ENCODE assay signal across 9 mouse cellular contexts in genomic region chr8:95293891-95294290, GRCm38 (mm10). TPM values are rescaled to one million over a fixed set of nuclear protein-coding genes. Genes with fewer than 3 reads are reported as not detected.
A peak's percentile ranks its signal among the peaks of the same experiment; 100 is the strongest.
DNase-seq lines count a peak whose midpoint lies in the region; ATAC-seq and TF ChIP-seq lines count a peak whose summit lies in the region.
"Had no signal": no experiment of that assay in that cellular context is flagged by ENCODE, and none has a peak within 500 bp of the region (broad histone marks: within the 10 kb centered on the region; RNA-seq: fewer than 3 reads in every experiment).

No protein-coding gene starts in this region.

- H3K9ac ChIP-seq in intestine, embryonic 15.5 days = no peak overlapping the region
- peak overlapping the region; percentile 32; the same call in 1 of the 2 replicates for H3K9ac ChIP-seq in lung, postnatal 0 days (replicated peaks; ENCODE audit: low read depth)
- H3K9ac ChIP-seq in midbrain, embryonic 16.5 days (ENCODE audit: low read depth, low read length) = no peak overlapping the region

- H3K4me2 ChIP-seq in intestine, embryonic 15.5 days (replicated peaks) = peak overlapping the region; percentile 33
- H3K4me2 ChIP-seq in lung, postnatal 0 days (replicated peaks; ENCODE audit: low read depth, low read length) = peak overlapping the region; percentile 53
- no peak overlapping the region for H3K4me2 ChIP-seq in midbrain, embryonic 16.5 days (ENCODE audit: low read length)

- H3K36me3 ChIP-seq in intestine, embryonic 15.5 days = no peaks in the 10 kb centered on the region
- no peaks in the 10 kb centered on the region for H3K36me3 ChIP-seq in lung, postnatal 0 days (ENCODE audit: insufficient read depth, low read length)
- no peaks in the 10 kb centered on the region for H3K36me3 ChIP-seq in midbrain, embryonic 16.5 days (ENCODE audit: control insufficient read depth, insufficient read depth, low read length)

- no peak for TF ChIP-seq EP300 in lung, postnatal 0 days (IDR thresholded peaks at IDR 0.05)

- no peaks in the 10 kb centered on the region for H3K9me3 ChIP-seq in intestine, embryonic 15.5 days
- H3K9me3 ChIP-seq in lung, postnatal 0 days (ENCODE audit: low read length) = no peaks in the 10 kb centered on the region
- no peaks in the 10 kb centered on the region for H3K9me3 ChIP-seq in midbrain, embryonic 16.5 days (replicated peaks; ENCODE audit: control insufficient read depth, low read length, poor library complexity, severe bottlenecking)

- intact Hi-C loops in left cerebral cortex, postnatal 4 days (cut with DNase I) = no loop called here
- intact Hi-C loops in left cerebral cortex, postnatal 36 days (cut with DNase I) = no loop called here

- peak; percentile 71 for ATAC-seq in granulocyte monocyte progenitor cell, adult 5-6 weeks (replicated peaks; ENCODE audit: poor library complexity, severe bottlenecking)
- ATAC-seq in intestine, embryonic 15.5 days = peak; percentile 70; the same call in 1 of the 2 replicates
- ATAC-seq in lung, postnatal 0 days = peak; percentile 70
- ATAC-seq in midbrain, embryonic 16.5 days = no peak

- no peak for TF ChIP-seq CTCF in lung, postnatal 0 days (IDR thresholded peaks at IDR 0.05)

- no peak overlapping the region; the same call in 1 of the 2 replicates for H3K4me3 ChIP-seq in intestine, embryonic 15.5 days (replicated peaks)
- H3K4me3 ChIP-seq in lung, postnatal 0 days (ENCODE audit: low read depth, low read length) = peak overlapping the region; percentile 33
- no peak overlapping the region for H3K4me3 ChIP-seq in midbrain, embryonic 16.5 days (ENCODE audit: low read depth, low read length)

- DNase-seq in left cerebral cortex, postnatal 4 days = peak; percentile 63
- no peak for DNase-seq in left cerebral cortex, adult 8-10 months (ENCODE audit: low spot score in 2 of 2)
- DNase-seq in lung, postnatal 0 days (ENCODE audit: low spot score) = peak; percentile 50
- DNase-seq in left cerebral cortex, postnatal 36 days (ENCODE audit: low spot score in 2 of 2) = no peak
- no peak for DNase-seq in Muller cell, postnatal 12 days (ENCODE audit: inconsistent ontology term)

- 0 out of 2 replicates have a peak, but pooled peaks cover 5% of the 10 kb centered on the region for H3K4me1 ChIP-seq in intestine, embryonic 15.5 days (replicated peaks)
- H3K4me1 ChIP-seq in lung, postnatal 0 days (ENCODE audit: insufficient read depth, low read depth, low read length) = no peaks in the 10 kb centered on the region
- no peaks in the 10 kb centered on the region for H3K4me1 ChIP-seq in midbrain, embryonic 16.5 days (ENCODE audit: control insufficient read depth, insufficient read depth, low read length)

- H3K27ac ChIP-seq in intestine, embryonic 15.5 days = peak overlapping the region; percentile 60; the same call in 1 of the 2 replicates
- H3K27ac ChIP-seq in lung, postnatal 0 days (ENCODE audit: low read length) = peak overlapping the region; percentile 80
- H3K27ac ChIP-seq in midbrain, embryonic 16.5 days (ENCODE audit: low read length) = no peak overlapping the region; the same call in 1 of the 2 replicates

- 55% methylated on average over 7 of the region's 7 CpGs for WGBS in intestine, embryonic 15.5 days
- WGBS in lung, postnatal 0 days = 39% methylated on average over 7 of the region's 7 CpGs
- 64% methylated on average over 7 of the region's 7 CpGs for WGBS in midbrain, embryonic 16.5 days

- no peaks in the 10 kb centered on the region for H3K27me3 ChIP-seq in intestine, embryonic 15.5 days (replicated peaks)
- no peaks in the 10 kb centered on the region for H3K27me3 ChIP-seq in lung, postnatal 0 days (replicated peaks; ENCODE audit: insufficient read depth, low read length)
- H3K27me3 ChIP-seq in midbrain, embryonic 16.5 days (ENCODE audit: control insufficient read depth, insufficient read depth, low read depth, low read length) = no peaks in the 10 kb centered on the region

RNA-seq across cellular contexts. Expression of gene Cngb1, which starts 12.5 kb away (rescaled TPM):
- total RNA-seq in left cerebral cortex, postnatal 4 days (2021) = under 1 TPM; 0.42 to 0.58 TPM
- total RNA-seq in left cerebral cortex, adult 8-10 months (2022) = under 1 TPM; 0.25 to 0.53 (median 0.49) TPM
- 8.2 and 8.5 TPM in 2 replicates for total RNA-seq in granulocyte monocyte progenitor cell, adult 5-6 weeks (2014; fragmentation: Nextera tagmentation)
- total RNA-seq in granulocyte monocyte progenitor cell, adult 5-6 weeks (2017) = 8.6 and 10.0 TPM in 2 replicates
- 0.73 and 0.94 TPM in 2 replicates for polyA plus RNA-seq in intestine, embryonic 15.5 days (2015; fragmentation: Nextera tagmentation; extraction: Ambion mirVana)
- 3.3 and 4.0 TPM in 2 replicates for polyA plus RNA-seq in lung, postnatal 0 days (2015; fragmentation: Nextera tagmentation; extraction: Ambion mirVana)
- under 1 TPM; 0.23 to 0.30 TPM for total RNA-seq in left cerebral cortex, postnatal 36 days (2021)
- 0.51 and 0.67 TPM in 2 replicates for polyA plus RNA-seq in midbrain, embryonic 16.5 days (2015; fragmentation: Nextera tagmentation; extraction: Ambion mirVana)

RNA-seq across cellular contexts. Expression of gene Tepp, which starts 16.5 kb away (rescaled TPM):
- total RNA-seq in left cerebral cortex, postnatal 4 days (2021) = 1 to 10 TPM; 3.5 to 4.2 TPM
- not detected for total RNA-seq in left cerebral cortex, adult 8-10 months (2022)
- total RNA-seq in granulocyte monocyte progenitor cell, adult 5-6 weeks (2014; fragmentation: Nextera tagmentation) = not detected in 2 replicates
- total RNA-seq in granulocyte monocyte progenitor cell, adult 5-6 weeks (2017) = not detected in 2 replicates
- 0.37 TPM in 1 of 2 replicates, not detected in the other for polyA plus RNA-seq in intestine, embryonic 15.5 days (2015; fragmentation: Nextera tagmentation; extraction: Ambion mirVana)
- 1.3 and 2.1 TPM in 2 replicates for polyA plus RNA-seq in lung, postnatal 0 days (2015; fragmentation: Nextera tagmentation; extraction: Ambion mirVana)
- total RNA-seq in left cerebral cortex, postnatal 36 days (2021) = not detected
- 2.7 and 2.8 TPM in 2 replicates for polyA plus RNA-seq in midbrain, embryonic 16.5 days (2015; fragmentation: Nextera tagmentation; extraction: Ambion mirVana)
- polyA plus RNA-seq: large intestine, adult 2 months had no signal

RNA-seq across cellular contexts. Expression of gene Zfp319, which starts 37.9 kb away (rescaled TPM):
- 10 to 100 TPM; 26.8 to 29.6 TPM for total RNA-seq in left cerebral cortex, postnatal 4 days (2021)
- total RNA-seq in left cerebral cortex, adult 8-10 months (2022) = 10 to 100 TPM; 14.7 to 16.3 (median 15.3) TPM
- total RNA-seq in granulocyte monocyte progenitor cell, adult 5-6 weeks (2014; fragmentation: Nextera tagmentation) = 5.4 and 6.9 TPM in 2 replicates
- total RNA-seq in granulocyte monocyte progenitor cell, adult 5-6 weeks (2017) = 1.6 and 2.2 TPM in 2 replicates
- 5.7 and 5.9 TPM in 2 replicates for polyA plus RNA-seq in intestine, embryonic 15.5 days (2015; fragmentation: Nextera tagmentation; extraction: Ambion mirVana)
- 5.9 and 6.0 TPM in 2 replicates for polyA plus RNA-seq in lung, postnatal 0 days (2015; fragmentation: Nextera tagmentation; extraction: Ambion mirVana)
- total RNA-seq in left cerebral cortex, postnatal 36 days (2021) = 10 to 100 TPM; 15.6 to 16.3 TPM
- 16.2 and 17.5 TPM in 2 replicates for polyA plus RNA-seq in midbrain, embryonic 16.5 days (2015; fragmentation: Nextera tagmentation; extraction: Ambion mirVana)

RNA-seq across cellular contexts. Expression of gene Usb1, which starts 38.2 kb away (rescaled TPM):
- 10 to 100 TPM; 26.5 to 32.8 TPM for total RNA-seq in left cerebral cortex, postnatal 4 days (2021)
- total RNA-seq in left cerebral cortex, adult 8-10 months (2022) = 10 to 100 TPM; 11.4 to 13.8 (median 12.2) TPM
- 41.5 and 44.1 TPM in 2 replicates for total RNA-seq in granulocyte monocyte progenitor cell, adult 5-6 weeks (2014; fragmentation: Nextera tagmentation)
- 31.4 and 36.8 TPM in 2 replicates for total RNA-seq in granulocyte monocyte progenitor cell, adult 5-6 weeks (2017)
- polyA plus RNA-seq in intestine, embryonic 15.5 days (2015; fragmentation: Nextera tagmentation; extraction: Ambion mirVana) = 40.1 and 41.2 TPM in 2 replicates
- 33.8 and 39.2 TPM in 2 replicates for polyA plus RNA-seq in lung, postnatal 0 days (2015; fragmentation: Nextera tagmentation; extraction: Ambion mirVana)
- 10 to 100 TPM; 12.0 to 13.6 TPM for total RNA-seq in left cerebral cortex, postnatal 36 days (2021)
- polyA plus RNA-seq in midbrain, embryonic 16.5 days (2015; fragmentation: Nextera tagmentation; extraction: Ambion mirVana) = 35.5 and 38.2 TPM in 2 replicates

RNA-seq across cellular contexts. Expression of gene Mmp15, which starts 58.2 kb away (rescaled TPM):
- 10 to 100 TPM; 40.0 to 44.2 TPM for total RNA-seq in left cerebral cortex, postnatal 4 days (2021)
- 10 to 100 TPM; 16.0 to 17.9 (median 16.8) TPM for total RNA-seq in left cerebral cortex, adult 8-10 months (2022)
- not detected in 2 replicates for total RNA-seq in granulocyte monocyte progenitor cell, adult 5-6 weeks (2014; fragmentation: Nextera tagmentation)
- 0.13 and 0.21 TPM in 2 replicates for total RNA-seq in granulocyte monocyte progenitor cell, adult 5-6 weeks (2017)
- polyA plus RNA-seq in intestine, embryonic 15.5 days (2015; fragmentation: Nextera tagmentation; extraction: Ambion mirVana) = 13.8 and 14.8 TPM in 2 replicates
- polyA plus RNA-seq in lung, postnatal 0 days (2015; fragmentation: Nextera tagmentation; extraction: Ambion mirVana) = 25.8 and 26.0 TPM in 2 replicates
- 10 to 100 TPM; 18.9 to 19.6 TPM for total RNA-seq in left cerebral cortex, postnatal 36 days (2021)
- 14.1 and 14.4 TPM in 2 replicates for polyA plus RNA-seq in midbrain, embryonic 16.5 days (2015; fragmentation: Nextera tagmentation; extraction: Ambion mirVana)

Comparison
In these comparisons a context has a peak if more than half of its experiments do, and no peak if none do; other contexts are left out.
1. DNase-seq: peak in left cerebral cortex, postnatal 4 days (single experiment) and lung, postnatal 0 days (single experiment); none in left cerebral cortex, adult 8-10 months (0 of 2), left cerebral cortex, postnatal 36 days (0 of 2) and Muller cell, postnatal 12 days (single experiment).
2. RNA of gene Cngb1, which starts 12.5 kb away (total RNA-seq): 8.2 to 10.0 TPM in granulocyte monocyte progenitor cell, adult 5-6 weeks; 0.42 to 0.58 TPM in left cerebral cortex, postnatal 4 days, 0.25 to 0.53 TPM in left cerebral cortex, adult 8-10 months and 0.23 to 0.30 TPM in left cerebral cortex, postnatal 36 days; every median in the first group is over 4 times any median in the second.